In genomic region chr2:109673509-109674455, GRCm38 (mm10) we compare ENCODE assay signal across 9 mouse cellular contexts. TPM values are rescaled to one million over a fixed set of nuclear protein-coding genes. Genes with fewer than 3 reads are reported as not detected.
DNase-seq lines count a peak whose midpoint lies in the region; ATAC-seq and TF ChIP-seq lines count a peak whose summit lies in the region.
"Had no signal": no experiment of that assay in that cellular context is flagged by ENCODE, and none has a peak within 500 bp of the region (broad histone marks: within the 10 kb centered on the region; RNA-seq: fewer than 3 reads in every experiment).

No protein-coding gene starts in this region.

- H3K4me2 ChIP-seq in hindbrain, embryonic 15.5 days: peak overlapping the region; percentile 98
- H3K4me2 ChIP-seq in midbrain, embryonic 16.5 days (ENCODE audit: low read length): peak overlapping the region; percentile 100

- H3K4me3 ChIP-seq in gastrocnemius, adult 2 months: peak overlapping the region; percentile 51
- H3K4me3 ChIP-seq in hindbrain, embryonic 15.5 days: peak overlapping the region; percentile 74
- H3K4me3 ChIP-seq in midbrain, embryonic 16.5 days (ENCODE audit: low read depth, low read length): peak overlapping the region; percentile 49

- WGBS in hindbrain, embryonic 15.5 days: under 1% methylated on average over 48 of the region's 48 CpGs
- WGBS in midbrain, embryonic 16.5 days: under 1% methylated on average over 48 of the region's 48 CpGs

- H3K36me3 ChIP-seq in hindbrain, embryonic 15.5 days: no peaks in the 10 kb centered on the region
- no peaks in the 10 kb centered on the region for H3K36me3 ChIP-seq in midbrain, embryonic 16.5 days (ENCODE audit: control insufficient read depth, insufficient read depth, low read length)

- H3K9me3 ChIP-seq in hindbrain, embryonic 15.5 days: no peaks in the 10 kb centered on the region
- H3K9me3 ChIP-seq in midbrain, embryonic 16.5 days (replicated peaks; ENCODE audit: control insufficient read depth, low read length, poor library complexity, severe bottlenecking): no peaks in the 10 kb centered on the region

- no peak for DNase-seq in gastrocnemius, adult 2 months
- DNase-seq in gastrocnemius, postnatal 10 days: no peak
- peak; percentile 6 for DNase-seq in thymus, postnatal 4 days
- DNase-seq in thymus, postnatal 25 days: no peak
- no peak for DNase-seq in testis, postnatal 14 days (ENCODE audit: low spot score)

- peaks cover 30% of the 10 kb centered on the region for H3K4me1 ChIP-seq in hindbrain, embryonic 15.5 days (replicated peaks)
- H3K4me1 ChIP-seq in midbrain, embryonic 16.5 days (ENCODE audit: control insufficient read depth, insufficient read depth, low read length): peaks cover 14% of the 10 kb centered on the region

- no peak for TF ChIP-seq CTCF in gastrocnemius, adult 2 months (IDR thresholded peaks at IDR 0.05)

- intact Hi-C loops in gastrocnemius, adult 2 months (cut with DNase I): no loop called here

- peak overlapping the region; percentile 32; the same call in 1 of the 2 replicates for H3K9ac ChIP-seq in hindbrain, embryonic 15.5 days
- H3K9ac ChIP-seq in midbrain, embryonic 16.5 days (ENCODE audit: low read depth, low read length): peak overlapping the region; percentile 61

- peaks cover 24% of the 10 kb centered on the region for H3K27me3 ChIP-seq in hindbrain, embryonic 15.5 days
- peaks cover 11% of the 10 kb centered on the region for H3K27me3 ChIP-seq in midbrain, embryonic 16.5 days (ENCODE audit: control insufficient read depth, insufficient read depth, low read depth, low read length)

- no peak for ATAC-seq in hindbrain, embryonic 15.5 days (ENCODE audit: low FRiP score, low read depth)
- no peak for ATAC-seq in midbrain, embryonic 16.5 days
- no peak for ATAC-seq in CD4-positive, CD25-positive, alpha-beta regulatory T cell, adult 4 months

- no peak overlapping the region for H3K27ac ChIP-seq in gastrocnemius, adult 2 months
- no peak overlapping the region for H3K27ac ChIP-seq in hindbrain, embryonic 15.5 days (replicated peaks)
- no peak overlapping the region for H3K27ac ChIP-seq in midbrain, embryonic 16.5 days (ENCODE audit: low read length)

RNA-seq across cellular contexts. Expression of gene Bdnf, which starts 0.7 kb away (rescaled TPM):
- under 1 TPM; 0.50 to 0.84 TPM for total RNA-seq in gastrocnemius, adult 2 months (2021)
- under 1 TPM; 0.23 to 0.47 TPM for total RNA-seq in gastrocnemius, postnatal 10 days (2021)
- polyA plus RNA-seq in hindbrain, embryonic 15.5 days (2015; fragmentation: Nextera tagmentation; extraction: Ambion mirVana): 5.1 and 5.3 TPM in 2 replicates
- polyA plus RNA-seq in midbrain, embryonic 16.5 days (2015; fragmentation: Nextera tagmentation; extraction: Ambion mirVana): 7.3 and 9.3 TPM in 2 replicates
- polyA plus RNA-seq in CD4-positive, CD25-positive, alpha-beta regulatory T cell, adult 4 months (2017; shearing (Covaris generic)): not detected
- polyA plus RNA-seq: small intestine, adult 2 months had no signal
